Mouse (Mus musculus): ENCODE data around the gene Shisa7. TPM values are rescaled to one million over a fixed set of nuclear protein-coding genes. Genes with fewer than 3 reads are reported as not detected.

The Shisa7 gene
- total and polyA plus RNA-seq, 3 experiments: 0.07 TPM; not detected in 2

DNA sequence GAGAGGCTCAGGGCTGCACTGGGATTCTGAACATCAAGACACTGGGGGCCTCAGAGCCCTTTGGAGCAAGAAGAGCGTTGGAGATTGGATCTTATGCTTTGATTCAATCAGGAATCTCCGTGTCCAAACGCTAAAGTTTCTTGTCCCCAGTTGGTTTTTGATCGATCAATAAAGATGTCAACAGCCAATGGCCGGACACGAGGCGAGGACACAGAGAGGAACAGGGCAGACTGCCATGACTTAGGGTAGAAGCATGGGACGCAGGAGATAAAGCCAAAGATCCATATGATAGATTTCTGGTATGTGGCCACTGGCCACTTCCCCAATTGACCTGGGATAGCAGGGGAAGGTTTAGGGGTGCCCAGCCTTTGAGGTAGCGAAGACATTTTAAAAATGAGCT, 12.0 kb upstream of the Shisa7 start:
- Histone ChIP-seq H3K79me2 (ENCODE audit: control insufficient read depth, insufficient read depth, low read length, poor library complexity) (no peaks in the 10 kb centered on the region), H3K27ac (ENCODE audit: control insufficient read depth, low read depth, low read length) (no peak overlapping the region), H3K4me1 (ENCODE audit: control insufficient read depth in 1 of 2, insufficient read depth in 2 of 2, low read length in 2 of 2) (0 out of 4 replicates have a peak, but pooled peaks cover 0 to 2% of the 10 kb centered on the region in 2 experiments), H3K36me3 (ENCODE audit: control insufficient read depth in 1 of 2, insufficient read depth in 2 of 2, low read length in 2 of 2) (no peaks in the 10 kb centered on the region), H3K9ac (ENCODE audit: control insufficient read depth, low read depth, low read length, poor library complexity, severe bottlenecking) (no peak overlapping the region), H3K4me3 (ENCODE audit: control insufficient read depth in 1 of 2, insufficient read depth in 1 of 2, low read depth in 2 of 2, low read length in 2 of 2) (no peak overlapping the region), H3K27me3 (ENCODE audit: control insufficient read depth in 1 of 2, insufficient read depth in 2 of 2, low read length in 2 of 2) (no peaks in the 10 kb centered on the region; a peak in 1 of 4 replicates), H3K9me3 (replicated peaks; ENCODE audit: insufficient read depth, low read length) (no peaks in the 10 kb centered on the region)
- no peak for DNase-seq (ENCODE audit: low read depth, low spot score)
- no peak for TF ChIP-seq MYB (IDR thresholded peaks at IDR 0.05; ENCODE audit: low read depth, low read length)
- no peak for TF ChIP-seq JUND (IDR thresholded peaks at IDR 0.05; ENCODE audit: low read depth, low read length)
- no peak for TF ChIP-seq MAX (IDR thresholded peaks at IDR 0.05; ENCODE audit: low read length)
- TF ChIP-seq RCOR1 (IDR thresholded peaks at IDR 0.05; ENCODE audit: low read depth, low read length): no peak
- TF ChIP-seq USF1 (IDR thresholded peaks at IDR 0.05; ENCODE audit: low read depth, low read length): no peak
- no peak for TF ChIP-seq BHLHE40 (IDR thresholded peaks at IDR 0.05; ENCODE audit: borderline replicate concordance, low read depth, low read length)
- no peak for TF ChIP-seq ETS1 (IDR thresholded peaks at IDR 0.05; ENCODE audit: low read depth, low read length)
- TF ChIP-seq NRF1 (IDR thresholded peaks at IDR 0.05; ENCODE audit: insufficient read depth, low read depth, low read length, poor library complexity, severe bottlenecking): no peak
- TF ChIP-seq MAFK (IDR thresholded peaks at IDR 0.05; ENCODE audit: borderline replicate concordance, low read depth, low read length): no peak
- no peak for TF ChIP-seq MYC (IDR thresholded peaks at IDR 0.05; ENCODE audit: low read depth, low read length)
- no peak for TF ChIP-seq POLR2AphosphoS2 (IDR thresholded peaks at IDR 0.05; ENCODE audit: low read length)
- TF ChIP-seq ZNF384 (IDR thresholded peaks at IDR 0.05; ENCODE audit: low read depth, low read length): no peak
- TF ChIP-seq RAD21 (IDR thresholded peaks at IDR 0.05; ENCODE audit: low read depth, low read length): no peak
- no peak for TF ChIP-seq POLR2A (IDR thresholded peaks at IDR 0.05; ENCODE audit: control insufficient read depth in 1 of 2, insufficient read depth in 1 of 2, low read depth in 1 of 2, low read length in 2 of 2, poor library complexity in 1 of 2)
- no peak for TF ChIP-seq POLR2AphosphoS5 (IDR thresholded peaks at IDR 0.05; ENCODE audit: borderline replicate concordance, low read depth, low read length)
- no peak for TF ChIP-seq HCFC1 (IDR thresholded peaks at IDR 0.05; ENCODE audit: low read depth, low read length)
- TF ChIP-seq SMC3 (IDR thresholded peaks at IDR 0.05; ENCODE audit: low read depth, low read length): no peak

DNA sequence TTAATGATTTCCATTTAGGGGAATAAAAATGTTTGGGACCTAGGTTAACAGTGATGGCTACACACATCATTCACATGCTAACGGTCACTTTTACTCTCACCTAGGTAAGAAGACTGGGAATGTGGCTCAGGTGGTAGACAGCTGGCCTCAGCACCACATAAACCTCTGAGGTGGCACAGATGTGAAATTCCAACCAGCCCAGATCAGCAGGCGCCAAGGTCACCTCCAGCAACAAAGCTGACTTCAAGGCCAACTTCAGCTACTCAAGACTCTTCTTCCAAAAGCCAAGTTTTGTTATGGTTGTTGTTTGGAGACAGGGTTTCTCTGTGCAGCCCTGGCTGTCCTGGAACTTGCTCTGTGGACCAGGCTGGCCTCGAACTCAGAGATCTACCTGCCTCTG, 9.1 kb upstream of the Shisa7 start:
- H3K9me3 ChIP-seq (replicated peaks; ENCODE audit: insufficient read depth, low read length): no peaks in the 10 kb centered on the region
- 0 out of 4 replicates have a peak, but pooled peaks cover 0 to 2% of the 10 kb centered on the region in 2 experiments for H3K4me1 ChIP-seq (ENCODE audit: control insufficient read depth in 1 of 2, insufficient read depth in 2 of 2, low read length in 2 of 2)
- H3K27ac ChIP-seq (ENCODE audit: control insufficient read depth, low read depth, low read length): no peak overlapping the region
- no peak for DNase-seq (ENCODE audit: low read depth, low spot score)
- no peaks in the 10 kb centered on the region for H3K79me2 ChIP-seq (ENCODE audit: control insufficient read depth, insufficient read depth, low read length, poor library complexity)
- H3K27me3 ChIP-seq (ENCODE audit: control insufficient read depth in 1 of 2, insufficient read depth in 2 of 2, low read length in 2 of 2): no peaks in the 10 kb centered on the region; a peak in 1 of 4 replicates
- H3K36me3 ChIP-seq (ENCODE audit: control insufficient read depth in 1 of 2, insufficient read depth in 2 of 2, low read length in 2 of 2): no peaks in the 10 kb centered on the region
- H3K9ac ChIP-seq (ENCODE audit: control insufficient read depth, low read depth, low read length, poor library complexity, severe bottlenecking): no peak overlapping the region
- TF ChIP-seq ZKSCAN1 (IDR thresholded peaks at IDR 0.05; ENCODE audit: low read depth, low read length) (no peak), CTCF (IDR thresholded peaks at IDR 0.05 in 2 of 3, conservative IDR thresholded peaks at IDR 0.05 in 1 of 3; ENCODE audit: control insufficient read depth in 1 of 3, insufficient read depth in 1 of 3, low read depth in 2 of 3, low read length in 3 of 3, poor library complexity in 1 of 3, severe bottlenecking in 1 of 3) (no peak), CHD1 (IDR thresholded peaks at IDR 0.05; ENCODE audit: low read depth, low read length) (no peak), HCFC1 (IDR thresholded peaks at IDR 0.05; ENCODE audit: low read depth, low read length) (no peak), SMC3 (IDR thresholded peaks at IDR 0.05; ENCODE audit: low read depth, low read length) (no peak), GATA1 (IDR thresholded peaks at IDR 0.05; ENCODE audit: low read depth, low read length) (no peak), NRF1 (IDR thresholded peaks at IDR 0.05; ENCODE audit: insufficient read depth, low read depth, low read length, poor library complexity, severe bottlenecking) (no peak), ELF1 (IDR thresholded peaks at IDR 0.05; ENCODE audit: low read depth, low read length) (no peak), ETS1 (IDR thresholded peaks at IDR 0.05; ENCODE audit: low read depth, low read length) (no peak)
- no peak overlapping the region for H3K4me3 ChIP-seq (ENCODE audit: control insufficient read depth in 1 of 2, insufficient read depth in 1 of 2, low read depth in 2 of 2, low read length in 2 of 2)
